Mouse (Mus musculus): ENCODE results near the gene Ptch2. TPM values are rescaled to one million over a fixed set of nuclear protein-coding genes. Genes with fewer than 3 reads are reported as not detected.
A peak's percentile ranks its signal among the peaks of the same experiment; 100 is the strongest.

The Ptch2 gene
- polyA plus RNA-seq, 1 experiment from 2014 or later = 7.4 TPM

DNA sequence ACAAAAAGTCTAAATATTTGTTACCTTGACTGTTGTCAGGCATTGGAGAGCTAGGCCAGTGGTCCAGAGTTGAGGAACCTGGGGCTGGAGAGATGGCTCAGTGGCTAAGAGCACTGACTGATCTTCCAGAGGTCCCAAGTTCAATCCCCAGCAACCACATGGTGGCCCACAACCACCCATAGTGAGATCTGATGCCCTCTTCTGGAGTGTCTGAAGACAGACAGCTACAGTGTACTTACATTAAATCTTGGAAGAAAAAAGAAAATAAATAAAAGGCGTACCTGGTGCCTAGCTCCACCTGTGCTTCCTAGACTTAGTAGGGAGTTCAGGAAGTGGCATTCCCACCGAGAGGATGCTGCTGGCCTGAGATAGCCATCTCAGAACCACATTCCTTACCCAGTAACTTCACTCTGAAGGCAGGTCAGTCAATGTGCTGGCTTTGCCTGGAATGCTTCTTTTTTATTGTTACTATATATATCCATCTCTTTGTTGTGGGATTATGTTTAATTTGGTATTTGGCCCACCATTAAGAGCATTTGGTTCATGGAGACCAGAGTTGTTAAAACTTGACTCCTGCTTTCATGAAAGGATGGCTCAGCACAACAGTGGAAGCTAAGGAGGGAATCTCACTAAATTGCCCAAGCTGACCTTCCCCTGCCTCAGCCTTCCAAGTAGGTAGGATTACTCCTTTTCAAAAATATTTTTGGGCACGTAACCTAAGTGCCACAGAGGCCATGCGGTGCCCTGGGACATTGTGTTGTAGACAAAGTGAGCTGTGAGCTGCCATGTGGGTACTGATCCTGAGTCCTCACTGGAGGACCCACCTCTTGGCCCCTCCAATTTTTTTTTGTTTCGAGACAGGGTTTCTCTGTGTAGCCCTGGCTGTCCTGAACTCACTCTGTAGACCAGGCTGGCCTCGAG lies 53.7 kb downstream of the Ptch2 start:
- Histone ChIP-seq H3K36me3 (ENCODE audit: control insufficient read depth, insufficient read depth, low read length) (peaks cover 27% of the 10 kb centered on the region), H3K4me2 (ENCODE audit: low read length) (no peak overlapping the region), H3K4me1 (ENCODE audit: control insufficient read depth, insufficient read depth, low read length) (peaks cover 7% of the 10 kb centered on the region), H3K4me3 (ENCODE audit: low read depth, low read length) (no peak overlapping the region), H3K27me3 (ENCODE audit: control insufficient read depth, insufficient read depth, low read depth, low read length) (no peaks in the 10 kb centered on the region), H3K9me3 (replicated peaks; ENCODE audit: control insufficient read depth, low read length, poor library complexity, severe bottlenecking) (no peaks in the 10 kb centered on the region), H3K9ac (ENCODE audit: low read depth, low read length) (no peak overlapping the region), H3K27ac (ENCODE audit: low read length) (no peak overlapping the region)
- WGBS = 79% methylated on average over 6 of the region's 6 CpGs
- ATAC-seq = no peak

DNA sequence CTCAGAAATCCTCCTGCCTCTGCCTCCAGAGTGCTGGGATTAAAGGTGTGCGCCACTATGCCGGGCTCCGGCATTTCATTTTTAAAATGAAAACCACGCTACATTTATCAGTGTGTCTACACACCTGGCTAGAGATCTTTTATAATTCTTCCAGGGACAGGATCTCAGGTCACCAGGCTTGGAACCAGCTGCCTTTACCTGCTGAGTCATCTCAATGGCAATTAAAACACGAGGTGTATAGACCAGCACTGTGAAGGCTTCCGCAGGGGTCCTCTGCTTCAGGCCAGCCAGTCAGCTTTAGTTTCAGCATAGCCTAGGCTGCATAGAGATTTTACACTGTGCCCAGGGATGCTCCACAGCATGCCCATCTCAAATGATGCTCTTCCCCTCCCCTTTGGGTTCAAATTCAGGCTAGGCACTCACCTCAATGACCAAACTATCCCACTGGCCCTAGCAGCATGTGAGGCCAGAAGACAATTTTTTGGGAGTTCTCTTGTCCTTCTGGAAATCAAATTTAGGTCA lies 54.4 kb downstream of the Ptch2 start:
- Histone ChIP-seq H3K4me2 (ENCODE audit: low read length) (no peak overlapping the region), H3K27ac (ENCODE audit: low read length) (no peak overlapping the region), H3K4me3 (ENCODE audit: low read depth, low read length) (no peak overlapping the region), H3K9me3 (replicated peaks; ENCODE audit: control insufficient read depth, low read length, poor library complexity, severe bottlenecking) (no peaks in the 10 kb centered on the region), H3K27me3 (ENCODE audit: control insufficient read depth, insufficient read depth, low read depth, low read length) (no peaks in the 10 kb centered on the region), H3K36me3 (ENCODE audit: control insufficient read depth, insufficient read depth, low read length) (peaks cover 27% of the 10 kb centered on the region), H3K9ac (ENCODE audit: low read depth, low read length) (no peak overlapping the region), H3K4me1 (ENCODE audit: control insufficient read depth, insufficient read depth, low read length) (peaks cover 12% of the 10 kb centered on the region)
- ATAC-seq = no peak
- WGBS = 93% methylated on average over 6 of the region's 6 CpGs

DNA sequence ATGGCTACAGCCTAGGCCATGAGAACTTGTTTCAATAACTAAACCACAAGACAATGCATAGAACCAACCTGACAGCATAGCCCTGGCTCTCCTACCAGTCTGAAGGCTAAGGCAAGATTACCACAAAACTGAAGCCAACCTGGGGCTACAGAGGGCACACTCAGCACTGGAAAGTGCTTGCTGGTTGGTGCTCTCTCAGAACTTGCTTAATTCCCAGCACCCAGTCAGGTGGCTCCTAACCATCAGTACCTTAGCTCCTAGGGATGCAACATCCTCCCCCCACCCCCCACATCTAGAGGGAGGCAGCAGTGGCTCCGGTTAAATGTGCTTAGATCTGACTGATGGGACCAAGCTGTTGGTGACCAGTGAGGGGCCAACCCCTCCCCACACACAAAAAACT lies 55.5 kb downstream of the Ptch2 start:
- ATAC-seq = no peak
- no peak overlapping the region for H3K4me3 ChIP-seq (ENCODE audit: low read depth, low read length)
- peaks cover 27% of the 10 kb centered on the region for H3K36me3 ChIP-seq (ENCODE audit: control insufficient read depth, insufficient read depth, low read length)
- no peaks in the 10 kb centered on the region for H3K27me3 ChIP-seq (ENCODE audit: control insufficient read depth, insufficient read depth, low read depth, low read length)
- peaks cover 12% of the 10 kb centered on the region for H3K4me1 ChIP-seq (ENCODE audit: control insufficient read depth, insufficient read depth, low read length)
- 89% methylated on average over 1 of the region's 1 CpGs for WGBS
- H3K9me3 ChIP-seq (replicated peaks; ENCODE audit: control insufficient read depth, low read length, poor library complexity, severe bottlenecking) = no peaks in the 10 kb centered on the region
- no peak overlapping the region for H3K27ac ChIP-seq (ENCODE audit: low read length)
- H3K9ac ChIP-seq (ENCODE audit: low read depth, low read length) = no peak overlapping the region
- H3K4me2 ChIP-seq (ENCODE audit: low read length) = no peak overlapping the region

DNA sequence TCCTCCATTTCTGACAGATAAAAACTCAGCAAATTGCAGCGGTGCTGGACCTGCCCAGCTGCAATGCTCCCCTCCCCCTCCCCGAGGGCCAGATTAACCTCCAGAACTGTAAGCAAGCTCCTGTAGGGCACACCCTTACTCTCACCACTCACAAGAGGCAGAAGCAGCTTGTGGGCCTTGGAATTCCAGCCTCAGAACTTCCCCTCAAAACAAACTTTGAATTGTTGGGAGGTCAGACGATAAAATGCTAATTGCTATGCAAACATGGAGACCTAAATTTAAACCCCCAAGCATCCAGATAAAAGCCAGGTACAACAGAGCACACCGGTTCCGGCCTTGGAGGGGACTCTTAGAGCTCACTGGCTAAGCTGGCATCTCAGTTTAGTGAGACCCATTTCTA lies 56.8 kb downstream of the Ptch2 start:
- no peak for ATAC-seq
- no peak overlapping the region for H3K9ac ChIP-seq (ENCODE audit: low read depth, low read length)
- no peak overlapping the region for H3K4me2 ChIP-seq (ENCODE audit: low read length)
- H3K36me3 ChIP-seq (ENCODE audit: control insufficient read depth, insufficient read depth, low read length) = peaks cover 27% of the 10 kb centered on the region
- WGBS = 84% methylated on average over 5 of the region's 5 CpGs
- no peaks in the 10 kb centered on the region for H3K9me3 ChIP-seq (replicated peaks; ENCODE audit: control insufficient read depth, low read length, poor library complexity, severe bottlenecking)
- no peaks in the 10 kb centered on the region for H3K27me3 ChIP-seq (ENCODE audit: control insufficient read depth, insufficient read depth, low read depth, low read length)
- no peak overlapping the region for H3K27ac ChIP-seq (ENCODE audit: low read length)
- no peak overlapping the region for H3K4me3 ChIP-seq (ENCODE audit: low read depth, low read length)
- peaks cover 12% of the 10 kb centered on the region for H3K4me1 ChIP-seq (ENCODE audit: control insufficient read depth, insufficient read depth, low read length)

DNA sequence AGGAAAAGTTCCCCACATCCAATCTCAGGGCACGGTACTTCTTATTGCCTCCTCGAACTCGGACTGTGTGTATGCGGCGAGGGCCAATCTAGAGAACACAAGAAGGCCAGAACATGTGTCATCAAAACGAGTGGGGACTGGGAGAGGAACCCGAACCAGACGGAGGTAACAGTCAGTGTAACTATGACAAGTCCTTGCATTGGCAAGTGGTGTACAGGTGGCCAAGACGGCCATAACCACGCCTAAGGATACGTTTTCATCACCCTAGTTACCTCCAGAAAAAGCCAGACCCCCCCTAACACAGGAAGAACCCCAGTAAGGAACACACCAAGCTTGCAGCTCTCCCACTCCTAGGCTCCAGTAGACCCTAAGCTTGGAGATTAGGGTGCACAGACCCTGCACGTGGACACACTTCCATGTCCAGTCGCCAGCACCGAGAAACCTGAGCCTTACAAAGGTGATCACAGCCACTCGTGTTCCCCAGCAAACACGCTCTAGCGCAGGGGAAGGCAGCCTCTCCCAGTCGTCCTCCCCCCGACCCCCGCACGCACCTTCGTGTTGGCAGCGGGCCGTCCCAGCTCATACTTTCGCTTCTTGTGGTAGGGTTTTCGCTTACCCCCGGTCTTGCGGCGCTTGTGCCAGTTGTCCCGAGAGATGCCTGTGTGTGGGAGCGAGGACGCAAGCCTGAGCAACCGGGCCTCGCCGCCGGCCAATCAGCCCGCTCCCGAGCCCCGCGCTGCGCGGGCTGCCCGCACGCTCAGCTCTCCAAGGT lies 59.3 kb downstream of the Ptch2 start:
- H3K36me3 ChIP-seq (ENCODE audit: control insufficient read depth, insufficient read depth, low read length) = peaks cover 27% of the 10 kb centered on the region
- peak overlapping the region; percentile 86 for H3K4me2 ChIP-seq (ENCODE audit: low read length)
- ATAC-seq = peak; percentile 29
- peak overlapping the region; percentile 99 for H3K9ac ChIP-seq (ENCODE audit: low read depth, low read length)
- H3K9me3 ChIP-seq (replicated peaks; ENCODE audit: control insufficient read depth, low read length, poor library complexity, severe bottlenecking) = no peaks in the 10 kb centered on the region
- peak overlapping the region; percentile 94 for H3K4me3 ChIP-seq (ENCODE audit: low read depth, low read length)
- peak overlapping the region; percentile 93 for H3K27ac ChIP-seq (ENCODE audit: low read length)
- no peaks in the 10 kb centered on the region for H3K27me3 ChIP-seq (ENCODE audit: control insufficient read depth, insufficient read depth, low read depth, low read length)
- H3K4me1 ChIP-seq (ENCODE audit: control insufficient read depth, insufficient read depth, low read length) = peaks cover 12% of the 10 kb centered on the region
- 2% methylated on average over 44 of the region's 44 CpGs for WGBS

DNA sequence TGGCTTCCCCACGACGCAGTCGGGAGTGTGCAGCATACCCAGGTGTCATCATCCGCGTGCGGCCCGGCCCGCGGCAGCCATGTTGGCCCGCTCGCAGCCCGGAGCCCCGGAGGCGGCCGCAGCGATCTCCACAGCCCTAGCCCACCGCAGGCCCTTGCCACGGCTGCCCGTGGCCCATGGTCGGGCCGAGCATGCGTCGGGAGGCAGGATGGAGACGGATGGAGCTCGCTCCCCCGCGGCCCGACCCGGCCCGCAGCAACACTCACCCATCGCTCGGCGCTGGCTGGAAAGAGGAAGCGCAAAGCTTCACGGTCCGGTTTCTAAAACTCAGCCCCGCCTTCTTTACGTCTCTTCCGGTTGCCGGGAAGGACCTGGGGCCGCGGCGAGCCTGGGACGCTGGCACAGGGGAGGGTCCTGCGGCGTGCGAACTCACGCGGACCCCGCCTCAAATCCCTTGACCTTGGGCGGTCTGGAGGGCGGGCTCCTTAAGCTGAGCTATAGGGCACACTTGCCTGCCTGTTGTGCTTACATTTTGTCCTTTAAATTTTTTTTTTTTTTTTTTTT lies 60.0 kb downstream of the Ptch2 start, which contains the start of gene Rps8:
TSS of gene Rps8 (minus strand) at position 452 of the 564 bp plus-strand sequence.
- Histone ChIP-seq H3K4me2 (ENCODE audit: low read length) (peak within 1 kb of the TSS; percentile 86), H3K27me3 (ENCODE audit: control insufficient read depth, insufficient read depth, low read depth, low read length) (no peaks in the 10 kb centered on the region), H3K27ac (ENCODE audit: low read length) (peak within 1 kb of the TSS; percentile 93), H3K36me3 (ENCODE audit: control insufficient read depth, insufficient read depth, low read length) (peaks cover 21% of the 10 kb centered on the region), H3K4me3 (ENCODE audit: low read depth, low read length) (peak within 1 kb of the TSS; percentile 94), H3K9me3 (replicated peaks; ENCODE audit: control insufficient read depth, low read length, poor library complexity, severe bottlenecking) (no peaks in the 10 kb centered on the region), H3K9ac (ENCODE audit: low read depth, low read length) (peak within 1 kb of the TSS; percentile 99), H3K4me1 (ENCODE audit: control insufficient read depth, insufficient read depth, low read length) (peaks cover 12% of the 10 kb centered on the region)
- ATAC-seq = peak; percentile 95
- under 1% methylated on average over 52 of the region's 52 CpGs for WGBS

DNA sequence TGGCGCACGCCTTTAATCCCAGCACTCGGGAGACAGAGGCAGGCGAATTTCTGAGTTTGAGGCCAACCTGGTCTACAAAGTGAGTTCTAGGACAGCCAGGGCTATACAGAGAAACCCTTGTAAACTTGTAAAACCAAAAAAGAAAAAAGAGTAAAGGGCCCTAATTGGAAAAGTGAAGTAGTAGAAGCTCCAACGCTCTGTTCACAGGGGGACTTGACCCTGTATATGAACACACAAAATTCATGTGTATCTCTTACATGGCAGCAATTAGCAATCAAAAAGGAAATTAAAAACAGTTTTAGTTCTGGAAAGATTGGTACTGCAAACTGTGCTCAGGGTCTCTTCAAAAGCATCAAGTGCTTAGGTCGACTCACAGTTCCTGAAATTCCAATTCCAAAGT lies 60.5 kb downstream of the Ptch2 start:
- peak overlapping the region; percentile 93 for H3K27ac ChIP-seq (ENCODE audit: low read length)
- no peaks in the 10 kb centered on the region for H3K9me3 ChIP-seq (replicated peaks; ENCODE audit: control insufficient read depth, low read length, poor library complexity, severe bottlenecking)
- H3K9ac ChIP-seq (ENCODE audit: low read depth, low read length) = peak overlapping the region; percentile 63
- 26% methylated on average over 6 of the region's 6 CpGs for WGBS
- no peaks in the 10 kb centered on the region for H3K27me3 ChIP-seq (ENCODE audit: control insufficient read depth, insufficient read depth, low read depth, low read length)
- H3K4me1 ChIP-seq (ENCODE audit: control insufficient read depth, insufficient read depth, low read length) = peaks cover 12% of the 10 kb centered on the region
- peaks cover 19% of the 10 kb centered on the region for H3K36me3 ChIP-seq (ENCODE audit: control insufficient read depth, insufficient read depth, low read length)
- peak overlapping the region; percentile 50 for H3K4me2 ChIP-seq (ENCODE audit: low read length)
- peak; percentile 4; the same call in 1 of the 2 replicates for ATAC-seq
- H3K4me3 ChIP-seq (ENCODE audit: low read depth, low read length) = peak overlapping the region; percentile 94

DNA sequence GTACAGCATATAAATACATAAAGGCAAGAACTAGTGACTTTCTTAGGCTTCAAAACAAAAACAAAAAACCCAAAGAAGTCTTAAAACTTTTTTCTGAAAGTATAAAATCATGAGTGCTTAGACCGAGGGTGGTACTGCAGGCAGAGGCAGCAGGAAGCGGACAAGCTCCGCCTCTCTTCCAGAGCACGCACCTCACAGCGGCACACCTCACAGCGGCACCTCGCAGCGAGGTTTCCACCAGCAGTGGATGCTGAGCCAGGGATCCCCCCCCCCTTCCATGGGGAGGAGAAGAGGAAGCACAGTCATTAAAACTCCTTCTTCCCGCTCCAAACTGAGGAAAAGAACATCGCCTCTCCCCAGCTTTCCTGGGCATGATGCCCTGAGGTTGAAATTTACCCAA lies 63.8 kb downstream of the Ptch2 start:
- peaks cover 4% of the 10 kb centered on the region; the same call in 1 of the 2 replicates for H3K4me1 ChIP-seq (ENCODE audit: control insufficient read depth, insufficient read depth, low read length)
- H3K4me3 ChIP-seq (ENCODE audit: low read depth, low read length) = no peak overlapping the region
- no peak overlapping the region for H3K27ac ChIP-seq (ENCODE audit: low read length)
- no peak for ATAC-seq
- no peak overlapping the region for H3K9ac ChIP-seq (ENCODE audit: low read depth, low read length)
- WGBS = 85% methylated on average over 10 of the region's 10 CpGs
- no peaks in the 10 kb centered on the region for H3K9me3 ChIP-seq (replicated peaks; ENCODE audit: control insufficient read depth, low read length, poor library complexity, severe bottlenecking)
- no peaks in the 10 kb centered on the region for H3K36me3 ChIP-seq (ENCODE audit: control insufficient read depth, insufficient read depth, low read length)
- no peaks in the 10 kb centered on the region for H3K27me3 ChIP-seq (ENCODE audit: control insufficient read depth, insufficient read depth, low read depth, low read length)
- H3K4me2 ChIP-seq (ENCODE audit: low read length) = no peak overlapping the region
